Comparison of ENCODE assay signal across 21 mouse cellular contexts in the genomic region with DNA sequence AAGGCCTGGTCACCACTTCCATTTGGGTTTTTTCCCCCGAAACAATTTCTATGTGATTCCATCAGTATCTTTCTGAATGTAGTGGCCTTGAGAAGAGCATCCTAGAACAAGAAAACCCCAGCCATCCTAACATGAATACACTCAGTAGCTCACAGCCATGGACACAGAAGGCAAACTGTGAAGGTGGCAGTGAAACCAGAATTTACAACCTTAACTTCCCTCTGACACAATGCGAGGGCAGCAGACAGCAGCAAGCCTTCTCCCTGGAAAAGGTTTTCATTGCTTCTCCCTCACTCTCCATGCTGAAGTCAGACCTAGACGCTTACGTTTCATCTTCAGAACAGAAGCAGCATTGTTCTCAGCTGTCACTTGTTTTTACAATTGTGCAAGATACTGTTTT.
DNase-seq lines count a peak whose midpoint lies in the region; ATAC-seq lines count a peak whose summit lies in the region.
"Had no signal": no experiment of that assay in that cellular context is flagged by ENCODE, and none has a peak within 500 bp of the region (broad histone marks: within the 10 kb centered on the region; RNA-seq: fewer than 3 reads in every experiment).

No protein-coding gene starts in this region.

- H3K9ac ChIP-seq in heart, embryonic 12.5 days = no peak overlapping the region
- H3K9ac ChIP-seq in midbrain, embryonic 16.5 days (ENCODE audit: low read depth, low read length) = no peak overlapping the region
- no peak overlapping the region for H3K9ac ChIP-seq in neural tube, embryonic 14.5 days (replicated peaks; ENCODE audit: low read depth, low read length)
- no peak overlapping the region for H3K9ac ChIP-seq in kidney, embryonic 15.5 days
- H3K9ac ChIP-seq: embryonic facial prominence, embryonic 15.5 days; hindbrain, embryonic 13.5 days; intestine, embryonic 15.5 days; midbrain, embryonic 13.5 days had no signal

- peak overlapping the region; percentile 30; the same call in 1 of the 2 replicates for H3K27ac ChIP-seq in heart, embryonic 12.5 days (ENCODE audit: poor library complexity, severe bottlenecking)
- H3K27ac ChIP-seq in midbrain, embryonic 10.5 days (replicated peaks) = peak overlapping the region; percentile 38; the same call in 1 of the 2 replicates
- no peak overlapping the region for H3K27ac ChIP-seq in midbrain, embryonic 16.5 days (ENCODE audit: low read length)
- H3K27ac ChIP-seq in neural tube, embryonic 14.5 days (ENCODE audit: low read depth, low read length) = no peak overlapping the region
- no peak overlapping the region for H3K27ac ChIP-seq in kidney, embryonic 15.5 days
- H3K27ac ChIP-seq: embryonic facial prominence, embryonic 15.5 days; hindbrain, embryonic 13.5 days; intestine, embryonic 15.5 days; macrophage; midbrain, embryonic 13.5 days had no signal

- peaks cover 24% of the 10 kb centered on the region for H3K4me1 ChIP-seq in heart, embryonic 12.5 days (replicated peaks)
- H3K4me1 ChIP-seq in midbrain, embryonic 10.5 days = peaks cover 20% of the 10 kb centered on the region; the same call in 1 of the 2 replicates
- H3K4me1 ChIP-seq in midbrain, embryonic 16.5 days (ENCODE audit: control insufficient read depth, insufficient read depth, low read length) = peaks cover 2% of the 10 kb centered on the region; the same call in 1 of the 2 replicates
- no peaks in the 10 kb centered on the region for H3K4me1 ChIP-seq in neural tube, embryonic 14.5 days (ENCODE audit: control insufficient read depth, insufficient read depth, low read length)
- peaks cover 45% of the 10 kb centered on the region for H3K4me1 ChIP-seq in kidney, embryonic 15.5 days

- no peaks in the 10 kb centered on the region for H3K9me3 ChIP-seq in heart, embryonic 12.5 days (replicated peaks)
- H3K9me3 ChIP-seq in midbrain, embryonic 10.5 days (replicated peaks) = no peaks in the 10 kb centered on the region
- H3K9me3 ChIP-seq in midbrain, embryonic 16.5 days (replicated peaks; ENCODE audit: control insufficient read depth, low read length, poor library complexity, severe bottlenecking) = no peaks in the 10 kb centered on the region
- H3K9me3 ChIP-seq in neural tube, embryonic 14.5 days (ENCODE audit: control insufficient read depth, low read length) = no peaks in the 10 kb centered on the region
- H3K9me3 ChIP-seq in kidney, embryonic 15.5 days (replicated peaks) = no peaks in the 10 kb centered on the region
- H3K9me3 ChIP-seq: embryonic facial prominence, embryonic 15.5 days; hindbrain, embryonic 13.5 days; intestine, embryonic 15.5 days; midbrain, embryonic 13.5 days had no signal

- H3K36me3 ChIP-seq in heart, embryonic 12.5 days = 0 out of 2 replicates have a peak, but pooled peaks cover 3% of the 10 kb centered on the region
- no peaks in the 10 kb centered on the region for H3K36me3 ChIP-seq in midbrain, embryonic 10.5 days
- H3K36me3 ChIP-seq in midbrain, embryonic 16.5 days (ENCODE audit: control insufficient read depth, insufficient read depth, low read length) = no peaks in the 10 kb centered on the region
- no peaks in the 10 kb centered on the region for H3K36me3 ChIP-seq in neural tube, embryonic 14.5 days (ENCODE audit: control insufficient read depth, insufficient read depth, low read length)
- no peaks in the 10 kb centered on the region for H3K36me3 ChIP-seq in kidney, embryonic 15.5 days
- H3K36me3 ChIP-seq: embryonic facial prominence, embryonic 15.5 days; hindbrain, embryonic 13.5 days; intestine, embryonic 15.5 days; midbrain, embryonic 13.5 days had no signal

- 67% methylated on average over 4 of the region's 4 CpGs for WGBS in heart, embryonic 12.5 days
- WGBS in midbrain, embryonic 10.5 days = 81% methylated on average over 4 of the region's 4 CpGs
- 69% methylated on average over 4 of the region's 4 CpGs for WGBS in midbrain, embryonic 16.5 days
- WGBS in neural tube, embryonic 14.5 days = 11% methylated on average over 4 of the region's 4 CpGs
- 45% methylated on average over 4 of the region's 4 CpGs for WGBS in kidney, embryonic 15.5 days

- no peak for ATAC-seq in heart, embryonic 12.5 days (ENCODE audit: insufficient number of reproducible peaks, low FRiP score)
- no peak for ATAC-seq in midbrain, embryonic 16.5 days
- ATAC-seq in neural tube, embryonic 14.5 days (ENCODE audit: low read depth) = 0 out of 2 replicates have a peak, but pooled peaks have one; percentile 49
- ATAC-seq in kidney, embryonic 15.5 days (replicated peaks; ENCODE audit: low FRiP score) = no peak
- ATAC-seq: intestine, embryonic 15.5 days; midbrain, embryonic 13.5 days had no signal

- no peaks in the 10 kb centered on the region for H3K27me3 ChIP-seq in heart, embryonic 12.5 days (replicated peaks)
- H3K27me3 ChIP-seq in midbrain, embryonic 10.5 days (ENCODE audit: low read depth, poor library complexity, severe bottlenecking) = no peaks in the 10 kb centered on the region
- H3K27me3 ChIP-seq in midbrain, embryonic 16.5 days (ENCODE audit: control insufficient read depth, insufficient read depth, low read depth, low read length) = no peaks in the 10 kb centered on the region
- H3K27me3 ChIP-seq in neural tube, embryonic 14.5 days (ENCODE audit: control insufficient read depth, insufficient read depth, low read length) = no peaks in the 10 kb centered on the region
- H3K27me3 ChIP-seq in kidney, embryonic 15.5 days = no peaks in the 10 kb centered on the region
- H3K27me3 ChIP-seq: embryonic facial prominence, embryonic 15.5 days; hindbrain, embryonic 13.5 days; intestine, embryonic 15.5 days; midbrain, embryonic 13.5 days had no signal

- no peak overlapping the region for H3K4me2 ChIP-seq in heart, embryonic 12.5 days
- no peak overlapping the region for H3K4me2 ChIP-seq in midbrain, embryonic 16.5 days (ENCODE audit: low read length)
- no peak overlapping the region for H3K4me2 ChIP-seq in neural tube, embryonic 14.5 days (ENCODE audit: low read depth, low read length)
- H3K4me2 ChIP-seq in kidney, embryonic 15.5 days = no peak overlapping the region
- H3K4me2 ChIP-seq: embryonic facial prominence, embryonic 15.5 days; hindbrain, embryonic 13.5 days; intestine, embryonic 15.5 days; liver, embryonic 11.5 days; midbrain, embryonic 13.5 days had no signal

- DNase-seq in embryo, embryonic 10 days (ENCODE audit: low spot score) = peak; percentile 32
- no peak for DNase-seq in embryo, embryonic 9.5 days (ENCODE audit: extremely low spot score)
- DNase-seq in heart, adult 18-20 months = no peak
- no peak for DNase-seq in midbrain, embryonic 10.5 days (ENCODE audit: low spot score)
- DNase-seq: adrenal gland, adult 8-10 months; cerebellum, adult 8-10 months; gastrocnemius, postnatal 36 days; kidney, postnatal 4 days; layer of hippocampus, adult 9-11 months; lung, adult 18-20 months; thymus, postnatal 25 days had no signal

- no peak overlapping the region for H3K4me3 ChIP-seq in heart, embryonic 12.5 days
- H3K4me3 ChIP-seq in midbrain, embryonic 10.5 days = no peak overlapping the region
- no peak overlapping the region for H3K4me3 ChIP-seq in midbrain, embryonic 16.5 days (ENCODE audit: low read depth, low read length)
- no peak overlapping the region for H3K4me3 ChIP-seq in neural tube, embryonic 14.5 days (ENCODE audit: low read depth, low read length)
- no peak overlapping the region for H3K4me3 ChIP-seq in kidney, embryonic 15.5 days (replicated peaks)
- H3K4me3 ChIP-seq: embryonic facial prominence, embryonic 15.5 days; hindbrain, embryonic 13.5 days; intestine, embryonic 15.5 days; midbrain, embryonic 13.5 days had no signal

Comparison
In these comparisons a context has a peak if more than half of its experiments do, and no peak if none do; other contexts are left out.
1. H3K27ac ChIP-seq: peak in heart, embryonic 12.5 days (single experiment) and midbrain, embryonic 10.5 days (single experiment); none in midbrain, embryonic 16.5 days (single experiment), neural tube, embryonic 14.5 days (single experiment) and kidney, embryonic 15.5 days (single experiment).